Mouse (Mus musculus): ENCODE results near the gene Recql5. TPM values are rescaled to one million over a fixed set of nuclear protein-coding genes. Genes with fewer than 3 reads are reported as not detected.

The Recql5 gene
- polyA plus RNA-seq, 1 experiment from 2014 or later, result 33.4 TPM

DNA sequence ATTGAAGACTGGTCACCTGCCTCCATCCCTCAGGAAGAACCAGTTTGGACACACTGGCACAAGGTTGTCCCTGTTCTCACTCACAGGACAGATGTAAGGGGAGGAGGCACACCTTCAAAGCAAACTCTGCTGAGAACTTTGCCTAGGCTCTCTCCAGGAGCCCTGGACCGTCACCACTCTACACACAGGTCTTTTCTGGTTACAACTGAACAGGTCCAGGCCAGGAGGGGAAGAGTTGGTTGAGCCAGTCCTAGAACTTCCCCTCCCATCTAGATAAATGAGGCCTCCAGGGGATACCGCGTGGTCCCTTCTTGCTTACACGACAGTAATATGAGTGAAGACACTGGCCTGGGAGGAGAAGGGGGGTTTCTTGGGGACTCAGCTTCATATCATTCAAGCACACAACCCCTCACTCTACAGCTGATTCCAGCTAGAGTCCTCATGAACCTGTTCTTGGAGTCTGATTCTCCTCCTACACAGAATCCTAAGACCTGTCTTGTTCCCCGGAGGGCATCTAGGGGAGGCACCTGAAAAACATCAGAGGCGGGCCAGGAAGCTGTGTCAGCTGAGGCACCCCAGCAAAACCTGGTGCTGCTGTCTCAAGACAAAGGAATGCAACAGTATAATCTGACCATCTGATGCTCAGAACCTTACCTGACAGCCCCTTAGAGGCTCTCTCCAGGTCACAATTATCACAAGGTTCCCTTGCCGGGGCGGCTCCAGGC is 28.9 kb downstream of the Recql5 start:
- no peak overlapping the region for H3K27ac ChIP-seq
- no peaks in the 10 kb centered on the region for H3K9me3 ChIP-seq
- peaks cover 13% of the 10 kb centered on the region for H3K4me1 ChIP-seq
- 83% methylated on average over 8 of the region's 8 CpGs for WGBS
- H3K9ac ChIP-seq, result no peak overlapping the region
- ATAC-seq (ENCODE audit: low FRiP score), result no peak
- no peak overlapping the region for H3K4me2 ChIP-seq
- H3K4me3 ChIP-seq (replicated peaks), result no peak overlapping the region
- H3K36me3 ChIP-seq (replicated peaks), result peaks cover 4% of the 10 kb centered on the region; the same call in 1 of the 2 replicates
- no peaks in the 10 kb centered on the region for H3K27me3 ChIP-seq

GRCm38 (mm10) chr11:115903384-115904230 is 29.7 kb downstream of the Recql5 start:
- no peaks in the 10 kb centered on the region for H3K9me3 ChIP-seq
- no peak overlapping the region for H3K27ac ChIP-seq
- H3K4me3 ChIP-seq (replicated peaks), result no peak overlapping the region
- H3K9ac ChIP-seq, result no peak overlapping the region
- H3K27me3 ChIP-seq, result no peaks in the 10 kb centered on the region
- no peak overlapping the region for H3K4me2 ChIP-seq
- H3K4me1 ChIP-seq, result peaks cover 13% of the 10 kb centered on the region
- 85% methylated on average over 11 of the region's 11 CpGs for WGBS
- no peak for ATAC-seq (ENCODE audit: low FRiP score)
- peaks cover 4% of the 10 kb centered on the region; the same call in 1 of the 2 replicates for H3K36me3 ChIP-seq (replicated peaks)

DNA sequence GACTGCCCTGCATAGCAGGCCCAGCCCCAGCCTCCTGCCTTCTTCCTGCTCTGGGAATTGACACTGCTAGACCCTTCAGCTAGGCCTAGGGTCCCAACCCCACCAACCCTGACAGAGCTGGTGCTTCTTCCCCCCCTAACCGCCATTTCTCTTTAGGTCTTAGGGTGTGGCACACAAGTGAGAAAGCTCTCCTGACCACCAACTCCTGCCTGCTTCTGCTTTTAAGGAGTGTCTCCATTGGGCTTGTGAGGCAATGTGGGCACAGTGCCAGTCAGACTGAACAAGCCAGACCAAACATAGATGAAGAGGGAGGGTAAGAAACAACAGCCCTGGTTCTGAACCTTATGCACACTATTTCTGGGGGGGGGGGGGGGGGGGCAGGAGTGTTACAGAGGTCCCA is 30.4 kb downstream of the Recql5 start:
- ATAC-seq (ENCODE audit: low FRiP score), result no peak
- whole genome bisulfite sequencing, result 94% methylated on average over 1 of the region's 1 CpGs
- H3K4me2 ChIP-seq, result no peak overlapping the region
- H3K4me1 ChIP-seq, result peaks cover 13% of the 10 kb centered on the region
- no peak overlapping the region for H3K9ac ChIP-seq
- peaks cover 4% of the 10 kb centered on the region; the same call in 1 of the 2 replicates for H3K36me3 ChIP-seq (replicated peaks)
- H3K27me3 ChIP-seq, result no peaks in the 10 kb centered on the region
- no peaks in the 10 kb centered on the region for H3K9me3 ChIP-seq
- H3K4me3 ChIP-seq (replicated peaks), result no peak overlapping the region
- no peak overlapping the region for H3K27ac ChIP-seq

DNA sequence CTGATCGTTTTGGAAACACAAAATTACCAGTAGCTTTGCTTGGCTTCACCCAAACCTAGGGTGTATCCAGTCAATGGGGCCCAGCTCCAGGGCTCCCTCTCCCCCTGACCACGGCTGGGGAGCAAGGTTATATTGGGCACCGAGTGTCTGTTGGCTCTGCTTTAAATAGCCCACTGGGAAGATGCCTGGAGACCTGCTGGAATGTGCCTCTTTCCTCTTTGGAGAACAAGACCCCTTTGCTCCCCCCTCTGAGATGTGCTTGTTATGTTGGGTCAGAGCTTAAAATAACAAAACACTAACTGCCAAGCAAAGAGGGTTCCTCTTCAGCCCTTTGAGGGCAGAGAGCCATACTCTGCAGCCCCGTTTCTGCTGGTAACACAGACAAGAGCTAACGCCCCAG is 31.1 kb downstream of the Recql5 start:
- H3K4me2 ChIP-seq, result no peak overlapping the region
- H3K36me3 ChIP-seq (replicated peaks), result peaks cover 4% of the 10 kb centered on the region; the same call in 1 of the 2 replicates
- no peak for ATAC-seq (ENCODE audit: low FRiP score)
- no peak overlapping the region for H3K9ac ChIP-seq
- H3K27ac ChIP-seq, result no peak overlapping the region
- 91% methylated on average over 5 of the region's 5 CpGs for WGBS
- no peaks in the 10 kb centered on the region for H3K9me3 ChIP-seq
- H3K4me3 ChIP-seq (replicated peaks), result no peak overlapping the region
- H3K27me3 ChIP-seq, result no peaks in the 10 kb centered on the region
- H3K4me1 ChIP-seq, result peaks cover 13% of the 10 kb centered on the region

DNA sequence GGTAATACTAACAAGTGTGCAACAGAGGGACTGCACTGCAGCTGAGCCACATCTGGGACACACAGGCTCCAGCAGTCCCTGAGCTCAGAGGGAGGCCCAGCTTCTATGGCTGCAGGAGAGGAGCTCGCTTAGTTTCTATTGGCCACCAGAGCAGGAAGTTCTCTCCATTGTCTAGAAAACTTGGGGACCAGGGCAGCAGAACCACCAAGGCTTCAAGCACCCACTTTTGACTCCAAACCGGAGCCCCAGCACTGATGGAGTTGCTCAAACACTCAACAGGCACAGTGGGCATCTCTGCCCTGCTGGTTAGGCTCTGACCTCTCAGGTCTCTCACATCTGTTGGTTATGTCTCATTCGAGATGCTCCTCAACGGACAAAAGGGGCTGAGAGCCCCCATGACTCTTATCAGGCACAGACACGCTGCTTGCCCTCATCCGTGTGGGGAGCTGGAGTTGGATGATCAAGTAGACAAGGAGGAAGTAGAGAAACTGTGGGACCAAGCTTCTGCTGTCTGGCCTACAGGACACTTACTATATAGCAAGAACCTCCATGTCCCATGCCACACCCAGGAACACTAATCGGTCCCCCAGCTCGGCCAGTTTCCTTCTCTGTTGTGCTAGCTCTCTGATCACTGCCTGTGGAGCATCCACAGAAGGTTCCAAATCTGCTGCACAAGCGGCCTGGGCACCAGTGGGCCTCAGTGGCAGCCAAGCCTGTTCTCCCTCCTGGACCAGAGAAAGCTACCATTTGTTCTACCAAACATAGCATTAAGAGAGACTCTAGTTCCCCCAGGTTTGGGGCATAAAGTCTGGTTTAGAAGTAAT is 31.7 kb downstream of the Recql5 start:
- no peaks in the 10 kb centered on the region for H3K27me3 ChIP-seq
- ATAC-seq (ENCODE audit: low FRiP score), result no peak
- H3K9ac ChIP-seq, result no peak overlapping the region
- no peak overlapping the region for H3K4me2 ChIP-seq
- H3K27ac ChIP-seq, result no peak overlapping the region
- WGBS, result 89% methylated on average over 9 of the region's 9 CpGs
- H3K4me1 ChIP-seq, result peaks cover 13% of the 10 kb centered on the region
- peaks cover 9% of the 10 kb centered on the region for H3K36me3 ChIP-seq (replicated peaks)
- no peak overlapping the region for H3K4me3 ChIP-seq (replicated peaks)
- H3K9me3 ChIP-seq, result no peaks in the 10 kb centered on the region

- Histone ChIP-seq H3K27ac (0 out of 2 replicates have a peak overlapping the region, but pooled peaks have one; percentile 9), H3K4me1 (peaks cover 13% of the 10 kb centered on the region), H3K4me2 (no peak overlapping the region), H3K9ac (0 out of 2 replicates have a peak overlapping the region, but pooled peaks have one; percentile 25), H3K27me3 (no peaks in the 10 kb centered on the region), H3K36me3 (replicated peaks) (peaks cover 16% of the 10 kb centered on the region), H3K9me3 (no peaks in the 10 kb centered on the region), H3K4me3 (replicated peaks) (no peak overlapping the region)
- no peak for ATAC-seq (ENCODE audit: low FRiP score)
- 77% methylated on average over 8 of the region's 8 CpGs for WGBS
These were observed 32.5 kb downstream of the Recql5 start for GRCm38 (mm10) chr11:115900561-115901337.

DNA sequence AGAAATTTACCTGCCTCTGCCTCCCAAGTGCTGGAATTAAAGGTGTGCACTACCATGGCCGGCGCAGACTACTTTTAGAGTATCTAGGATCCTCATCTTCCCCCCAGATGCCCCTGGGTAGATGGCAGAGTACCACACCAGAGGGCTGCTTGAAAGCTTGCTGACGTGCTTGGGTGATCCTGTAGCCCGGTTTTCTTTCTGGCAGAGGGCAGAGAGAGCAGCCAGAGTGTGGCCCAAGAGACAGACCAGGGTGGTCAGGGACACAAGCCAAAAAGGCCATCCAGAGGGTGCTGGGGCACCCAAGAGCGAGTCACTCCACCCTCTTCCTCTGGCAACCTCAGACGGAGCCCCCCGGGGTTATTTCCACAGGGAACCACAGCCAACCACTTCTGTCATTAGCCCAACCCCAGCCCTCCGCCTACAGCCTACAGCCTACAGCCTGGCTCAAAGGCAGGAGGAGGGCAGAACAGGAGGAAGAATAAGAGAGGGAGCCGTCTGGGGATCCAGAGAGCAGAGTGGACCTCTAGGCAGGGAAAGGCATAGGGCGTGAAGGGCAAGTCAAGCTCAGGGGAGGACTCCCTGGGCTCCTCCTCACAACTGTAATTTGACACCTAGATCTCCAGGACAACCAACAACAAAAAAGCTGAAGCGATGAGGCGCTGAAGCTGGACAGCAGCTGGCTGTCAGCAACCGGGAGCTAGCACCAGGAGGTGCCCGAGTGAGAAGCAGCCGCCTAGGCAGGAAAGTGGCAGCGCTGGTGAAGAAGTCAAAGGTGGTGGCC is 33.6 kb downstream of the Recql5 start, which contains the start of gene Smim5:
Gene Smim5 (plus strand): TSS at position 481 of the 781 bp plus-strand sequence.
- Histone ChIP-seq H3K27ac (0 out of 2 replicates have a peak within 1 kb of the TSS, but pooled peaks have one; percentile 9), H3K27me3 (no peaks in the 10 kb centered on the region), H3K4me3 (replicated peaks) (no peak within 1 kb of the TSS), H3K9me3 (no peaks in the 10 kb centered on the region), H3K36me3 (replicated peaks) (peaks cover 23% of the 10 kb centered on the region), H3K4me2 (no peak within 1 kb of the TSS), H3K4me1 (peaks cover 13% of the 10 kb centered on the region), H3K9ac (0 out of 2 replicates have a peak within 1 kb of the TSS, but pooled peaks have one; percentile 25)
- no peak for ATAC-seq (ENCODE audit: low FRiP score)
- 31% methylated on average over 16 of the region's 16 CpGs for WGBS

DNA sequence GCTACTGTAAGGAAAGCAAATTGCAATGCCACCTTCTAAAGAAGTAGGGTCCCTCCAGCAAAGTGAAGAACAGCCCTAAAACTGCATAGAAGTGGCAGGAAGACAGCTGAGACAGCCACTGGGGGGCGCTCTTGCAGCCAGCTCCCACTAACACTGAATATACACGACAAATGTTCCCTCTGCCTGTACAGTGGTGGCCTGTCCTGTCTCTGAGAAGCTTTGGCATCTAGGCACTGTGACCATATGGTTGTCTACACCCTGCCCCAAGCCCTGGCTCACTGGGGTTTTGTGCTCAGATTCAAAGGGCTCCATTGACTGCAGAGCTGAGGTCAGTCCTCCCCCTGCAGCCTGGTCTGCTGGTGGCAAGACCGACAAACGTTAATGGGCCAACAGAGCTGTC is 34.4 kb downstream of the Recql5 start:
- Histone ChIP-seq H3K36me3 (replicated peaks) (peaks cover 29% of the 10 kb centered on the region), H3K4me1 (peaks cover 13% of the 10 kb centered on the region), H3K27me3 (no peaks in the 10 kb centered on the region), H3K4me2 (no peak overlapping the region), H3K9ac (no peak overlapping the region), H3K4me3 (replicated peaks) (no peak overlapping the region), H3K9me3 (no peaks in the 10 kb centered on the region), H3K27ac (no peak overlapping the region)
- no peak for ATAC-seq (ENCODE audit: low FRiP score)
- WGBS, result 29% methylated on average over 4 of the region's 4 CpGs

DNA sequence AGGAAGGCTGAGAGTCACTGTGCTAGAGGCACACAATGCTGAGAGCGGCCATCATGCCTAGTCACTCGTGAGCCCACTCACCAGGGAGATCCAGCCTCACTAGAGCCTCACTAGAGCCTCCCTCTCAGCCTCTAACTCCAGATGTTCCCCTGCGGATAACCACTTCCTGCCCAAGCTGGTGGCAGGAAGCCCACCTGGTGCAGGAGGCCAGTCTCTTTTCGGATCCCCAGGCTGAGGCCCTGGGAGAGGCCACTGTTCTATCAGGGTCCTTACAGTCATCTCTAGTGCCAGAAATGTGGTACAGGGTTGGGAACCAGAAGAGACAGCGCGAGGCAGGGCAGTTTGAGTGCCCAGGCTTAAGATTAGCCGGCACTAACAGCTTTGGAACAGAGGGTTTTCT is 34.8 kb downstream of the Recql5 start:
- H3K4me1 ChIP-seq, result peaks cover 13% of the 10 kb centered on the region

GRCm38 (mm10) chr11:115894755-115895520 is 38.3 kb downstream of the Recql5 start:
- Histone ChIP-seq H3K36me3 (replicated peaks) (peaks cover 49% of the 10 kb centered on the region), H3K9me3 (no peaks in the 10 kb centered on the region), H3K27ac (no peak overlapping the region), H3K4me2 (no peak overlapping the region), H3K9ac (no peak overlapping the region), H3K4me1 (peaks cover 5% of the 10 kb centered on the region), H3K27me3 (no peaks in the 10 kb centered on the region), H3K4me3 (replicated peaks) (no peak overlapping the region)
- ATAC-seq (ENCODE audit: low FRiP score), result no peak
- 77% methylated on average over 14 of the region's 14 CpGs for WGBS

More for the DNA sequence above, 34.8 kb downstream of the Recql5 start:
- peaks cover 33% of the 10 kb centered on the region for H3K36me3 ChIP-seq (replicated peaks)
- H3K4me3 ChIP-seq (replicated peaks), result no peak overlapping the region
- no peaks in the 10 kb centered on the region for H3K9me3 ChIP-seq
- WGBS, result 96% methylated on average over 7 of the region's 7 CpGs
- H3K9ac ChIP-seq, result no peak overlapping the region
- no peak overlapping the region for H3K4me2 ChIP-seq
- H3K27me3 ChIP-seq, result no peaks in the 10 kb centered on the region
- ATAC-seq (ENCODE audit: low FRiP score), result no peak
- H3K27ac ChIP-seq, result no peak overlapping the region

Data from forebrain, embryonic 12.5 days (tissue).